Mouse (Mus musculus) forebrain, postnatal 0 days (tissue): Measurements from ENCODE around the gene Tpm3. TPM values are rescaled to one million over a fixed set of nuclear protein-coding genes. Genes with fewer than 3 reads are reported as not detected.
A peak's percentile ranks its signal among the peaks of the same experiment; 100 is the strongest.

Experiments
- ATAC-seq: fragments of 200-750 bp; cut with Nextera tagmentation; 2 replicates; pipeline ENCODE4 v1.8.0; 2017; ENCODE audit warnings: mild to moderate bottlenecking, moderate library complexity
- DNase-seq: peaks from one replicate; pipeline ENCODE4 v3.0.0-alpha.2; 2015
- H3K27ac ChIP-seq: fragments of 300-500 bp; sonication (generic); 2 replicates; pipeline ENCODE4 v1.5.1; 2014; ENCODE audit warnings: low read depth, mild to moderate bottlenecking, antibody characterized with exemption, low read length, moderate library complexity, mixed read lengths
- H3K27me3 ChIP-seq: fragments of 300-500 bp; sonication (generic); 2 replicates; pipeline ENCODE4 v1.6.1; 2014; ENCODE audit warnings: mild to moderate bottlenecking, low read length, mixed read lengths; ENCODE audit not compliant: insufficient read depth
- H3K36me3 ChIP-seq: fragments of 300-500 bp; sonication (generic); 2 replicates; pipeline ENCODE4 v1.6.1; 2014; ENCODE audit warnings: mild to moderate bottlenecking, moderate library complexity; ENCODE audit not compliant: insufficient read depth
- H3K4me1 ChIP-seq: fragments of 300-500 bp; sonication (generic); 2 replicates; pipeline ENCODE4 v1.6.1; 2014; ENCODE audit warnings: antibody characterized with exemption; ENCODE audit not compliant: insufficient read depth
- H3K4me2 ChIP-seq: fragments of 300-500 bp; sonication (generic); 2 replicates; pipeline ENCODE4 v1.6.1; 2014; ENCODE audit warnings: low read depth, mild to moderate bottlenecking, moderate library complexity
- H3K4me3 ChIP-seq: fragments of 300-500 bp; sonication (generic); 2 replicates; pipeline ENCODE4 v1.5.1; 2014; ENCODE audit warnings: low read depth, low read length, mixed read lengths
- H3K9ac ChIP-seq: fragments of 300-500 bp; sonication (generic); 2 replicates; pipeline ENCODE4 v1.6.1; 2014; ENCODE audit warnings: mild to moderate bottlenecking
- H3K9me3 ChIP-seq: fragments of 300-500 bp; sonication (generic); 2 replicates; pipeline ENCODE4 v1.6.1; 2016; ENCODE audit warnings: low read length
- CTCF ChIP-seq: sonication (generic); IDR thresholded peaks from 2 replicates; pipeline ENCODE4 v1.5.1; 2016; ENCODE audit warnings: antibody characterized with exemption, control low read depth, low read depth
- WGBS: fragments of 180-500 bp; shearing (Covaris S2); extraction: QIAGEN DNeasy Blood & Tissue Kit; methylation state at CpG from one replicate; pipeline ENCODE4 v1.1.7; 2014; 5-methylcytosine and 5-hydroxymethylcytosine counted together
- polyA plus RNA-seq: library from polyadenylated mRNA; unstranded; fragments of >200 nt; fragmentation: Nextera tagmentation; extraction: Ambion mirVana; gene quantifications from 2 replicates; pipeline ENCODE4 v1.2.1, GENCODE M21; 2015
- total RNA-seq: library from RNA; depleted of rRNA; stranded (reverse); fragments of >200 nt; gene quantifications from 2 replicates; pipeline ENCODE4 v1.2.3, GENCODE M21; 2014

Tpm3 gene
- total and polyA plus RNA-seq, 2 experiments from 2014 or later, result 316 to 440 TPM

DNA sequence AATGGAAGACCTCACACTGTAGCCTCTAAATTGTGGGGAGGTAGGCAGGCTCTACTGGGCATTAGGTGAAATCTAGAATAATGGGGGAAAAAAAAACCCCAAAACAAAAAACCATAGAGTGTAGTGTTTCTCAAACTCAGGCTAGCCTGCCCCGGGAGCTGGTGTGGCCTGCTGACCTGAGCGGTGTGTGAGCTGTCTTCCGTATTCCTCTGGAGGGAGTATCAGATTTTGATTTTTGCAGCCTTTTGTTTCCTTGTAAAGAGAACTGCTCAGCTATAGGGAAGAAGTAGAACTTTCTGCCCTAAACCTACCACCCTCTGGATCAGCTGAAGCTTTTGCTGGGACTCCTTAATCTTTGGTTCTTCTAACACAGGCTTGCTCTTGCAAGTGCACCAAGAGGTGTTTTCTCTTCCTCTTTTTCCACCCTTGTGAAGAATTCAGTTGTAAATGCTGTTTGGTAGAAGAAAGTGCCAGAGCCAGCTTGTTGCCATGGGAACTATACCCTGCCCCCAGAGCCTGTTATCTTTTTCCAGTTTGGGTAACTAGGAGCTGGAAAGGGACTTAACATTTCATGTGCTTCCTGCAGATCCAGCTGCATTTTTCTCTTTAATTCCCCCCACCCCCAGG, 11.4 kb downstream of the Tpm3 start:
- H3K9ac ChIP-seq, result 0 out of 2 replicates have a peak overlapping the region, but pooled peaks have one; percentile 19
- 41% methylated on average over 3 of the region's 3 CpGs for WGBS
- H3K27me3 ChIP-seq, result no peaks in the 10 kb centered on the region
- H3K4me1 ChIP-seq, result peaks cover 29% of the 10 kb centered on the region
- H3K4me3 ChIP-seq, result no peak overlapping the region
- ATAC-seq, result no peak
- H3K36me3 ChIP-seq, result peaks cover 26% of the 10 kb centered on the region
- DNase-seq, result peak; percentile 71
- H3K4me2 ChIP-seq, result peak overlapping the region; percentile 36
- no peak for TF ChIP-seq CTCF
- H3K27ac ChIP-seq, result peak overlapping the region; percentile 73
- no peaks in the 10 kb centered on the region for H3K9me3 ChIP-seq

DNA sequence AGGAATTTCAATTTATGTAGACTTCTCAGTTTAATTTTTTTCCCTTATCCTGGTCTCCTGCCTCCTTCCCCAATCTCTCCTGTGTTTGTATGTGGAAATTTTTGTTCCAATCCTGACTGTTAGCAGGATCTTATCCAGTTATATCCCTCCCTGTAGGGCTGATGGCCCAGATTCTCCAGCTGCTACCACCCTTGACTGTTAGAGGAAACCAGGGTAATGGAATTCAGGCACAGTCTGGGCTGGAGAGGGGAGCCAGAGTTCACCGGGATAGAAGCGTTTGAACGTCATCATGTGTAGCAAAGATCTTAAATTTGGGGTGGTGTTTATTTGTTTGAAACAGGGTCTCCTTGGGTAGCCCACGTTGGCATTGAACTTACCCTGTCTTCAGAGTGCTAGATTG, 12.3 kb downstream of the Tpm3 start:
- no peaks in the 10 kb centered on the region for H3K9me3 ChIP-seq
- DNase-seq, result no peak

DNA sequence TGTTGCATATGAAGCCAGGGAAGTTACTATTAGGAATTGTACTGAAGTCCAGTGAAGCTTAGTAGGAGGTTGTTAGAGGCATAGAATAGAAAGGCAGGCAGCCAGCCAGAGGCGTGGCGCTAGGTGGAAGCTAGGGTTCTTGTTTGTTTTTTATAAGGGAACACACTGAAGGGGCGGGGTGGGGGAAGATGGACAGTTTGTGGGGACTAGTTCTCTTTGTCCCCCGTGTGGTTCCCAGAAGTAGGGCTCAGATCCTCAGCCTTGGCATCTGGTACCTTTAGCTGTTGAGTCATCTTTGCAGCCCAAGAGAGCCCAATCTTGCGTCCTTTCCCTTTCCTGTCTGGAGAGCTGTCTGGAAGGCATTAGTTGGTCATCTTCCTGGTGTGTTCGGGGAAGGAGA, 12.8 kb downstream of the Tpm3 start:
- DNase-seq (no peak), ATAC-seq (no peak)
- H3K27ac ChIP-seq, result no peak overlapping the region
- WGBS, result 86% methylated on average over 6 of the region's 6 CpGs
- H3K36me3 ChIP-seq, result peaks cover 41% of the 10 kb centered on the region
- H3K27me3 ChIP-seq, result no peaks in the 10 kb centered on the region
- TF ChIP-seq CTCF, result no peak
- H3K9me3 ChIP-seq, result no peaks in the 10 kb centered on the region
- H3K9ac ChIP-seq, result no peak overlapping the region
- H3K4me1 ChIP-seq, result peaks cover 29% of the 10 kb centered on the region
- no peak overlapping the region for H3K4me3 ChIP-seq
- H3K4me2 ChIP-seq, result no peak overlapping the region

More for the DNA sequence above, 12.3 kb downstream of the Tpm3 start:
- Histone ChIP-seq H3K4me1 (peaks cover 29% of the 10 kb centered on the region), H3K4me3 (no peak overlapping the region), H3K36me3 (peaks cover 36% of the 10 kb centered on the region), H3K4me2 (no peak overlapping the region), H3K27me3 (no peaks in the 10 kb centered on the region), H3K27ac (peak overlapping the region; percentile 73; the same call in 1 of the 2 replicates), H3K9ac (no peak overlapping the region)
- TF ChIP-seq CTCF, result no peak
- WGBS, result 68% methylated on average over 4 of the region's 4 CpGs
- ATAC-seq, result no peak

DNA sequence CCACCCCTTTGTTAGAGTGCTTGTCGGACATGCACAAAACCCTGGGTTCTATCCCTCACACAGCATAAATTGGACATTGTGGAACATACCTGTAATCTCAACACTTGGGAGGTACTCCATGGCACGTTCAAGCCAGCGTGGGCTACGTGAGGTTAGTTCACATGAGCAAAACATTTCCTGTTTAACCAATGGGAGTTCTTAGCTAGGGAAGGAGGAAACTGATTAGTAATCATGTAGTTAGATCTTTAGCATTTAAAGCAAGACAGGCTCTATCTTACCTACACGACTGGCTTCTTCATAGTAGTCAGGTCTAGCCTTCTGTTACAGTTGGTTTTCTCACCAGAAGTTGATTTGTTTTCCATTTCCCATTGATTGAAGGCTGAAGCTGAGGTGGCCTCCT, 13.6 kb downstream of the Tpm3 start:
- no peak for TF ChIP-seq CTCF
- H3K4me3 ChIP-seq, result no peak overlapping the region
- no peak overlapping the region for H3K9ac ChIP-seq
- H3K36me3 ChIP-seq, result peaks cover 49% of the 10 kb centered on the region
- 94% methylated on average over 5 of the region's 5 CpGs for WGBS
- H3K27me3 ChIP-seq, result no peaks in the 10 kb centered on the region
- H3K4me2 ChIP-seq, result no peak overlapping the region
- ATAC-seq (no peak), DNase-seq (no peak)
- H3K27ac ChIP-seq, result no peak overlapping the region
- peaks cover 27% of the 10 kb centered on the region for H3K4me1 ChIP-seq
- no peaks in the 10 kb centered on the region for H3K9me3 ChIP-seq

DNA sequence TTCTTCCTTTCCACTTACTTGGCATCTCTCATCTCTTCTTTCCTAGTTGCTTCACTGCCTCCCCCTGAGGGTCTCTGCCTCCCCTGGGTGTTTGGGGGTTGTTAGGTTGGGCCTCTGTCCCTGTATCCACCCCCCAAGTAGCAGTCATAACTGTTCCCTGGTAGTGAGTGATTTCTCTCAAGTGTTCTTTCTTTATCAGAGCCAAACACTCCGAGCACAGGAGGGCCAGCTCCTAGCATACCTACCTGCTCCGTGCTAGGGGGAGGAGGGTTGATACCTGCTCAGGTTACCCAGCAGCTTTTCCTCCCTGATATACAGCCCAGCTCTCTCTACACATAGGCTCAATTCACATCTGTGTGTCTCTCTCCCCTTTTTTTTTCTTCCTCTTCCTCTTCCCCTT, 16.2 kb downstream of the Tpm3 start:
- Histone ChIP-seq H3K9me3 (no peaks in the 10 kb centered on the region), H3K27ac (no peak overlapping the region), H3K9ac (no peak overlapping the region), H3K4me2 (no peak overlapping the region), H3K27me3 (no peaks in the 10 kb centered on the region), H3K4me1 (peaks cover 6% of the 10 kb centered on the region), H3K4me3 (no peak overlapping the region), H3K36me3 (peaks cover 74% of the 10 kb centered on the region)
- TF ChIP-seq CTCF, result no peak
- WGBS, result 96% methylated on average over 2 of the region's 2 CpGs
- DNase-seq (no peak), ATAC-seq (no peak)

DNA sequence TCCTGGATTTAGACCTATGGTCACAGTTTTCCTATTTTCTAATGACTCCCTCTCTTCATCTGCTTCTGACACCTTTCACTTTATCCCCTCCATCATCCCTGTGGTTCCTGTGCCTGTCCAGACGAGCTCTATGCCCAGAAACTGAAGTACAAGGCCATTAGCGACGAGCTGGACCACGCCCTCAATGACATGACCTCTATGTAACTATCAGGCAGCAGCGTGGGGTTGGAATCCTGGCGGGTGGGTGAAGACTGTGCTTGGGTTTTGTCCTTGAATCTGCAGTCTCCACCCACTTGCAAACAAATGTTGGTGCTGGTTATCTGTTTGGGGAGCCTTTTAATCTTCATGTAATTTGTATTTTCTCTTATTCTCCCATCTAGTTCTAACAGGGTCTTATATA, 18.4 kb downstream of the Tpm3 start:
- Histone ChIP-seq H3K9me3 (no peaks in the 10 kb centered on the region), H3K36me3 (peaks cover 86% of the 10 kb centered on the region), H3K4me1 (no peaks in the 10 kb centered on the region), H3K9ac (no peak overlapping the region), H3K4me3 (no peak overlapping the region), H3K4me2 (no peak overlapping the region), H3K27ac (no peak overlapping the region), H3K27me3 (no peaks in the 10 kb centered on the region)
- no peak for TF ChIP-seq CTCF
- no peak for DNase-seq
- WGBS, result 90% methylated on average over 6 of the region's 6 CpGs
- no peak for ATAC-seq

DNA sequence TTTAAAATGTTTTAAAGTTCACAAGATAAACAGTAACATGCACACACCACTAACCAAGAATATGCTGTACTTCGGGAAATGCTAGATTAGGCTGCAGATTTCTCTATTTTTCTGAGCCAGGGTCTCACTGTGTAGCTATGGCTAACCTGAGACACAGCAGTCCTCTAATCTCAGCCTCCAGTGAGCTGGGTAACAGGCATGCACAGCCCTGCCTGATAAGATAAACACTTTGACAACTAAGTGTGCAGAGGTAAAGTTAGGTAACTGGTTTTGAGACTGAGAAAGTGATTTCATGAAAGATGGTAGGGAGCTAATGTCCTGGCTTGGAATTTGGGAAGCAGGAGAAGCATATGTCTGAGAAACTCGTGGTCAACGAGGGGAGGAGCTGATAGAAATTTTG, 22.0 kb downstream of the Tpm3 start:
- peaks cover 72% of the 10 kb centered on the region for H3K36me3 ChIP-seq
- H3K4me3 ChIP-seq, result no peak overlapping the region
- no peak overlapping the region for H3K27ac ChIP-seq
- H3K4me2 ChIP-seq, result no peak overlapping the region
- H3K9ac ChIP-seq, result no peak overlapping the region
- WGBS, result 92% methylated on average over 3 of the region's 3 CpGs
- TF ChIP-seq CTCF, result no peak
- no peaks in the 10 kb centered on the region for H3K9me3 ChIP-seq
- DNase-seq, result no peak
- no peaks in the 10 kb centered on the region for H3K27me3 ChIP-seq
- no peak for ATAC-seq
- H3K4me1 ChIP-seq, result no peaks in the 10 kb centered on the region
